Mouse (Mus musculus) MEL (cell line): ENCODE results near the gene Gins1. TPM values are rescaled to one million over a fixed set of nuclear protein-coding genes. Genes with fewer than 3 reads are reported as not detected.
"Not testable (repeated sequence)": the region's sequence is repeated elsewhere in the genome, so short reads cannot be mapped to it uniquely, and the experiment has no call there.

Experiments used
- DNase-seq: peaks from one replicate; pipeline ENCODE4 v3.0.0; 2011; ENCODE audit warnings: low read depth, low spot score
- H3K27ac ChIP-seq: 2 replicates; pipeline ENCODE4 v1.5.1; 2012; ENCODE audit warnings: low read depth, mild to moderate bottlenecking, control low read depth, low read length, moderate library complexity; ENCODE audit not compliant: control insufficient read depth
- H3K27me3 ChIP-seq, 2 experiments: fragments of 150-350 bp in 1 of 2; sonication (generic) in 1 of 2; 2 replicates each; pipeline ENCODE4 v1.6.1; 2012; ENCODE audit warnings: low read length in 2 of 2, mild to moderate bottlenecking in 2 of 2, improper control_type of control experiment in 1 of 2, moderate library complexity in 1 of 2; ENCODE audit not compliant: insufficient read depth in 2 of 2, control insufficient read depth in 1 of 2
- H3K36me3 ChIP-seq, 2 experiments: 2 replicates each; pipeline ENCODE4 v1.6.1; 2012 to 2014; ENCODE audit warnings: low read length in 2 of 2, improper control_type of control experiment in 1 of 2, inconsistent platforms in 1 of 2, mild to moderate bottlenecking in 1 of 2; ENCODE audit not compliant: insufficient read depth in 2 of 2, control insufficient read depth in 1 of 2
- H3K4me1 ChIP-seq, 2 experiments: fragments of 150-350 bp in 1 of 2; sonication (generic) in 1 of 2; 2 replicates each; pipeline ENCODE4 v1.6.1; 2012; ENCODE audit warnings: low read length in 2 of 2, improper control_type of control experiment in 1 of 2, mild to moderate bottlenecking in 1 of 2; ENCODE audit not compliant: insufficient read depth in 2 of 2, control insufficient read depth in 1 of 2
- H3K4me3 ChIP-seq, 2 experiments: fragments of 150-350 bp in 1 of 2; sonication (generic) in 1 of 2; 2 replicates each; pipeline ENCODE4 v1.5.1; 2012; ENCODE audit warnings: low read depth in 2 of 2, low read length in 2 of 2, mild to moderate bottlenecking in 2 of 2, moderate library complexity in 2 of 2, control low read depth in 1 of 2, improper control_type of control experiment in 1 of 2; ENCODE audit not compliant: control insufficient read depth in 1 of 2, insufficient read depth in 1 of 2
- H3K79me2 ChIP-seq: 2 replicates; pipeline ENCODE4 v1.6.1; 2012; ENCODE audit warnings: mild to moderate bottlenecking, low read length, moderate library complexity; ENCODE audit not compliant: control insufficient read depth, poor library complexity, insufficient read depth
- H3K9ac ChIP-seq: 2 replicates; pipeline ENCODE4 v1.6.1; 2012; ENCODE audit warnings: low read depth, mild to moderate bottlenecking, control low read depth, low read length, moderate library complexity; ENCODE audit not compliant: control insufficient read depth, poor library complexity, severe bottlenecking
- H3K9me3 ChIP-seq: fragments of 150-350 bp; sonication (generic); replicated peaks from 2 replicates; pipeline ENCODE4 v1.6.1; 2012; ENCODE audit warnings: mild to moderate bottlenecking, low read length, improper control_type of control experiment, moderate library complexity; ENCODE audit not compliant: insufficient read depth
- ELF1 ChIP-seq: IDR thresholded peaks from 2 replicates; pipeline ENCODE4 v1.6.1; 2014; ENCODE audit warnings: low read depth, mild to moderate bottlenecking, inconsistent platforms, low read length, improper control_type of control experiment, moderate library complexity
- GATA1 ChIP-seq: IDR thresholded peaks from 2 replicates; pipeline ENCODE4 v1.6.1; 2011; ENCODE audit warnings: low read depth, low read length, improper control_type of control experiment
- KAT2A ChIP-seq: conservative IDR thresholded peaks from 2 replicates; pipeline ENCODE4 v1.6.1; 2012; ENCODE audit warnings: low read depth, low read length, improper control_type of control experiment, inconsistent platforms
- MEF2A ChIP-seq: IDR thresholded peaks from 2 replicates; pipeline ENCODE4 v1.6.1; 2014; ENCODE audit warnings: low read depth, mild to moderate bottlenecking, inconsistent platforms, low read length, improper control_type of control experiment; ENCODE audit not compliant: poor library complexity, insufficient replicate concordance, severe bottlenecking; ENCODE audit errors: extremely low read depth
- MYC ChIP-seq: IDR thresholded peaks from 2 replicates; pipeline ENCODE4 v1.6.1; 2011; ENCODE audit warnings: low read depth, mild to moderate bottlenecking, low read length, improper control_type of control experiment, moderate library complexity
- NELFE ChIP-seq: IDR thresholded peaks from 2 replicates; pipeline ENCODE4 v1.6.1; 2011; ENCODE audit warnings: low read depth, low read length, improper control_type of control experiment
- RCOR1 ChIP-seq: IDR thresholded peaks from 2 replicates; pipeline ENCODE4 v1.6.1; 2012; ENCODE audit warnings: low read depth, mild to moderate bottlenecking, inconsistent platforms, low read length, improper control_type of control experiment
- TCF12 ChIP-seq: IDR thresholded peaks from 2 replicates; pipeline ENCODE4 v1.6.1; 2014; ENCODE audit warnings: low read depth, mild to moderate bottlenecking, inconsistent platforms, low read length, improper control_type of control experiment, moderate library complexity
- USF1 ChIP-seq: IDR thresholded peaks from 2 replicates; pipeline ENCODE4 v1.6.1; 2014; ENCODE audit warnings: low read depth, mild to moderate bottlenecking, inconsistent platforms, low read length, improper control_type of control experiment, moderate library complexity
- ZMIZ1 ChIP-seq: IDR thresholded peaks from 2 replicates; pipeline ENCODE4 v1.6.1; 2012; ENCODE audit warnings: low read depth, mild to moderate bottlenecking, inconsistent platforms, low read length, improper control_type of control experiment, moderate library complexity
- polyA plus RNA-seq, 2 experiments: library from polyadenylated mRNA; stranded (reverse) in 1 of 2; unstranded in 1 of 2; fragments of >175 nt in 1 of 2; fragments of >200 nt in 1 of 2; gene quantifications; 2 replicates each; pipeline versions ENCODE4 v1.2.1 to v1.2.4; 2012; ENCODE audit warnings: low replicate concordance in 2 of 2, low read depth in 1 of 2; ENCODE audit not compliant: insufficient read length in 2 of 2, insufficient read depth in 1 of 2, missing spikeins in 1 of 2
- total RNA-seq: library from RNA; depleted of rRNA; stranded (reverse); fragments of 300-350 nt; gene quantifications from 2 replicates; pipeline ENCODE4 v1.2.3, GENCODE M21; 2012

The Gins1 gene
- total and polyA plus RNA-seq, 3 experiments, result 64.8 to 68.7 TPM; not detected in 1

DNA sequence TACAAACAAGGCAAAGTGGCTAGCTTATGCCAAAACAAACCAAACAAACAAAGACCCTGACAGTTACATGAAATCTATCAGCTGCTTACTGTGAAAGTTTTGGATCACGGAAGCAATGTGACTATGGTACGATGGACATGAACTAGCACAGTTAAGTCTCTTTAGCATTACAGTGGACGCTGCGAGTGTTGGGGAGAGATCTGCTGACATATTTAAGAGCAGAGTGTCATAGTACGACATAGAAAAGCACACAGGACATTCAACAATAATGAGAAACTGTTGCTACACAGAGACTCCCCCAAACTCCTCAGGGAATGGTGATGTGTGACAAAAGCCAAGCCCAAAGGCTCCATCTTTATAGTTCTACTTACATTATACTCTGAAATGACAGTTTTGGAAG is 38.8 kb downstream of the Gins1 start:
- no peak for DNase-seq
- Histone ChIP-seq H3K27ac (no peak overlapping the region), H3K9ac (no peak overlapping the region), H3K36me3 (no peaks in the 10 kb centered on the region), H3K79me2 (no peaks in the 10 kb centered on the region), H3K9me3 (no peaks in the 10 kb centered on the region), H3K4me3 (no peak overlapping the region), H3K27me3 (no peaks in the 10 kb centered on the region), H3K4me1 (no peaks in the 10 kb centered on the region)
- no peak for TF ChIP-seq GATA1
- no peak for TF ChIP-seq NELFE

DNA sequence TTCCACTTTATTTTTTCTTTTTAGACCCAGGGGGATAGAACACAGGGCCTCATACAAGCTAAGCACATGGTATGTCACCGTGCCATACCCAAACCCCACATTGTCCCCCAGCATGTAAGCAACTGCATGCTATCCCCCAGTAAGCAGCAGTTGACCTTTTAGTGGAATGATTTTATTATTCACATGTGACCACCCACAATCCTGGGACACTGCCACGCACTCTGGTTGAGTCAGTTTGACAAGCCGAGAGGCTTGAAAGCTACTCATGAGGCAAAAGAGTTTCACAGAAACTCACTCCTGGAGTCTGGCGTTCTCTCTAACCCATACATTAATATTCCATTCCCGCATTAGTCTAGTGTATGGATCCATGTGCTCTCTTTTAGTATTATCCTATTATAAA is 42.1 kb downstream of the Gins1 start:
- H3K9me3 ChIP-seq, H3K79me2 ChIP-seq, H3K36me3 ChIP-seq, H3K4me1 ChIP-seq, H3K4me3 ChIP-seq, H3K9ac ChIP-seq, DNase-seq, H3K27me3 ChIP-seq, H3K27ac ChIP-seq: not testable (repeated sequence)

DNA sequence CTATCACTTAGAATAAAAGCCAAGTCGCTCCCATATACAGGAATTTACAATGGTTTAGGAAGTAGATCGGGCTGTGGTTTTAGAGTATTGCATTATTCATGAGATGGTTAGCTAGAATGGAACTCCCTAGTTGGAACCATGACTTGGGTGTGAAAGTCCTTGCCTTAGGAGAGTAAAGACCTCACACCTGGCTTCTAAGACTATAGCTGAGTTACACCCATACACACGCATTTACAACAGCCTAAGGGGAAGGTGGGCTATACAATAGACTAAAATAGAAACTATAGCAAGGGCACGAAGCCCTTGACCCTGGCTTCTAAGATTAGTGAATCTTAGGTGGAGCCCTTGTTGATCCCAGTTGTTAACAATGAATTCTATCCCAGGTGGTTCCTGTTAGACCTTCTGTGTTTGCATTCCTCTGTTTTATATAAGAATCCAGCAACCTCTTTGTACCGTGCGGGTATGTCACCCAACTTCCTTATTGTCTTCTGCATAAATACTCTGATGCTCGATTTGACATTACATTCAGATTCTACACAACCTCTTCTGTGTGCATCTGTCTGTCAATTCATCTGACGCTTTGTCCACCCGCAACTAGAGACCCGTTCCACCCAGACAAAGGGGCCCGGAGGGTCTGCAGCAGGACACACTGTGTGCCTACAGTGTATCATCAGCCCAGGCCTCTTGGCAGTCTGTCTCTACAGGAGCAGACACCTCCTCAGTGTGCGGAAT is 42.8 kb downstream of the Gins1 start:
- not testable (repeated sequence) for H3K9ac ChIP-seq, H3K27me3 ChIP-seq, H3K36me3 ChIP-seq, H3K79me2 ChIP-seq, DNase-seq, H3K4me1 ChIP-seq, H3K9me3 ChIP-seq, H3K27ac ChIP-seq, H3K4me3 ChIP-seq

DNA sequence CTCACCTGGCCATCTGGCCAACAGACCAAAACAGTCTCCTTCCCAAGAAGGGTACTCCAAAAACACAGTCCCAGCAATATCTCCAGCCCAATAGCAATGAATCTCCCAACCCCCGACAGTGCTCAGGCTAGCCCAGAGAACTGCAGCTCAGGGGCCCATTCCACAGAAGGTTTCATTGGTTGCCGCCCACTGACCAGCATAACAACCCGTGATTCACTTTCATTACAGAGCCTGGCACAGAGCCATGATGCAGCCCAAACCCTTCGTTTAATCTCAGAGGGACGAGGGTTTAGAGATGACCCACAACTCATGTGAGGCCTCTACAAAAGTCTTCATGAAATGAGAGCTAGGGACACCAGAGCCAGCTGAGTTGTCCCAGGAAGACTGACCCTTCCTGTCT is 43.6 kb downstream of the Gins1 start:
- no peak overlapping the region for H3K4me3 ChIP-seq
- H3K79me2 ChIP-seq, result no peaks in the 10 kb centered on the region
- no peak for TF ChIP-seq MYC
- TF ChIP-seq USF1, result no peak
- TF ChIP-seq KAT2A, result no peak
- no peak for TF ChIP-seq MEF2A
- TF ChIP-seq TCF12, result no peak
- TF ChIP-seq RCOR1, result no peak
- no peak for TF ChIP-seq ELF1
- no peak for TF ChIP-seq ZMIZ1
- H3K9ac ChIP-seq, result no peak overlapping the region
- H3K4me1 ChIP-seq, result no peaks in the 10 kb centered on the region
- no peak for DNase-seq
- H3K27me3 ChIP-seq, result no peaks in the 10 kb centered on the region
- no peaks in the 10 kb centered on the region; a peak in 1 of 4 replicates for H3K36me3 ChIP-seq
- H3K27ac ChIP-seq, result no peak overlapping the region
- no peaks in the 10 kb centered on the region for H3K9me3 ChIP-seq
